Mouse (Mus musculus) embryonic fibroblast, embryonic 13.5 days (primary cell): ENCODE results near the gene Prima1.

Experiments used
- CTCF ChIP-seq: IDR thresholded peaks from 2 replicates; pipeline ENCODE4 v1.5.1; 2011; ENCODE audit warnings: mild to moderate bottlenecking, control low read depth, low read length, moderate library complexity, borderline replicate concordance; ENCODE audit not compliant: insufficient read depth
- POLR2A ChIP-seq: IDR thresholded peaks from 2 replicates; pipeline ENCODE4 v1.6.1; 2011; ENCODE audit warnings: low read depth, mild to moderate bottlenecking, control low read depth, low read length, moderate library complexity

GRCm38 (mm10) chr12:103159016-103159415, 82.9 kb downstream of the Prima1 start:
- TF ChIP-seq CTCF (no peak), POLR2A (no peak)
